Mouse (Mus musculus): ENCODE results near the gene Gm13023.
"Not testable (repeated sequence)": the region's sequence is repeated elsewhere in the genome, so short reads cannot be mapped to it uniquely, and the experiment has no call there.

Gene Gm13023

GRCm38 (mm10) chr4:143789052-143789451 is at the start of gene Gm13023:
Gene Gm13023, plus strand, starts transcription at chr4:143789352.
- not testable (repeated sequence) for DNase-seq

- DNase-seq: no peak
Measured at GRCm38 (mm10) chr4:143815993-143816392, 26.8 kb downstream of the Gm13023 start, which contains the start of gene Gm13084. Gene Gm13084, minus strand, starts transcription at chr4:143816093.

Measured in cerebellum, adult 11-12 months (tissue).